Mouse (Mus musculus): ENCODE measurements around the gene Oas1h.
"Not testable (repeated sequence)": the region's sequence is repeated elsewhere in the genome, so short reads cannot be mapped to it uniquely, and the experiment has no call there.

Gene Oas1h

GRCm38 (mm10) chr5:120887831-120888230 is 26.6 kb downstream of the Oas1h start:
- no peak for DNase-seq

DNA sequence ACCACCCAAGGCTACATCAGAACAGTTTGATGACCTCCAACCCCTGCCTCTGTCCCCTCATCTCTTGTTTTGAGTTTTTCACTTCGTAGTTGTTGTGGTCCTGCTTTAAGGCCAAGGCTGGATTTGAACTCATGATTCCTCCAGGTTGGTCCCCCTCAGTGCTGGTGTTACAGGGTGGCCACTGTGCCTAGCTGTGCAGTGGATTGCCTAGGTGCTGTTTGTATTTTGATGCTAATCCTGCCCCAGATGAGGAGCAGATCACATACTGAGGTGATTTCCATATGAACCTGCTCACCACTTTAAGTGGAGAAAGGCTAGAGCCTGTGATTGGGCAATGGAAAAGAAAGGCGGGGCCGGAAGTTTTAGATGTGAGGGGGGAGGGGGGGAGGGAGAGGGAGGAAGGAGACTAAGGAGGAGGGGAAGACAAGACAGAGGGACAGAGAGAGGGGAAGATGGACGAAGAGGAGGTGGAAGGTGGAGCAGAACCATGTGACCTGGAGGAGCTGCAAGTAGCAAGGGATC is 27.1 kb downstream of the Oas1h start:
- DNase-seq, result not testable (repeated sequence)

DNA sequence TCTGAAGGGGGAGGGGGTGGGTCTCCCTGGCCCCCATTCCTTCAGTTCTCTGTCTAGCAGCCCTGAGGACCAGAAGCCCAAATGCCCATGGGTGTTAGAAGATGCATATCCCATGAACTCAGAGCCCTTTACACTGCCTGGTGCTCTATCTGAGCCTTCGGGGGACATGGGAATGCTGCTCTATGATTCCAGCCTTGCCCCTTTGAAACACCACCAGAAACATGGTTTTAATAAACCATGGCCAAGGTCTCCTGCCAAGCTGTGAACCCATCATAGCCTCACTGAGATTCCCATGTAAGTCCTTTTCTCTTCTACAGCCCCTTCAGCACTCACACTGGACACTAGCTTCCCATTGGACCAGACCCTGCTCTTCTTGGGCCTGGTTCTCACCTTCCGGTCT is 28.8 kb downstream of the Oas1h start:
- DNase-seq, result no peak

DNA sequence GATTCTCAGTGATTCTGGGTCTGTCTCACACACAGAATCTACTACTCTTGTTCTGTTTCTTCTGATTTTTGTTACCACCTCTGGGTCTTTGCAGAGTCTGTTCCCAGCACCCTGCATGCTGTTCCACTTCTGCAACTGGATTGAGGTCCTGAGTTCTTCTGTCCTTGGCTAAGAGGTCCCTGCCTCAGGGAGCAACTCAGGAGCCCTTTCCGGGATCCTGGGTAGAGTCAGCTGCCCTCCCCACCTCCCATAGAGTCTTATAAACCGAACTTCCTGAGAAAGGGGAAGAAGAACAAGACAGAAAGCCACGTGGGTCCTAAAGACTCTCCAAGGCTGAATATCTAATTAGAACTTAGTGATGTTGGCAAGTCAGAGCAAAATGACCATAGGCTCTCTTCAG is 29.8 kb downstream of the Oas1h start:
- DNase-seq, result no peak

- DNase-seq, result peak; percentile 54
These were observed 30.5 kb downstream of the Oas1h start for GRCm38 (mm10) chr5:120891566-120892242.

GRCm38 (mm10) chr5:120892243-120892660 is 31.0 kb downstream of the Oas1h start:
- DNase-seq, result no peak

GRCm38 (mm10) chr5:120893866-120894265 is 32.6 kb downstream of the Oas1h start:
- DNase-seq, result not testable (repeated sequence)

DNA sequence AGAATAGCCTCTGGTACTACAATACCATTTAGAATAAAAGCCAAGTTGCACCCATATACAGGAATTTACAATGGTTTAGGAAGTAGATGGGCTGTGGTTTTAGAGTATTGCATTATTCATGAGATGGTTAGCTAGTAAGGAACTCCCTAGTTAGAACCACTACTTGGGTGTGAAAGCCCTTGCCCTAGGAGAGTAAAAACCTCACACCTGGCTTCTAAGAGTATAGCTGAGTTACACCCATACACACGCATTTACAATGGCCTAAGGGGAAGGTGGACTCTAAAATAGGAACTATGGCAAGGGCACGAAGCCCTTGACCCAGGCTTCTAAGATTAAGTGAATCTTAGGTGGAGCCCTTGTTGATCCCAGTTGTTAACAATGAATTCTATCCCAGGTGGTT is 33.5 kb downstream of the Oas1h start:
- DNase-seq, result not testable (repeated sequence)

DNA sequence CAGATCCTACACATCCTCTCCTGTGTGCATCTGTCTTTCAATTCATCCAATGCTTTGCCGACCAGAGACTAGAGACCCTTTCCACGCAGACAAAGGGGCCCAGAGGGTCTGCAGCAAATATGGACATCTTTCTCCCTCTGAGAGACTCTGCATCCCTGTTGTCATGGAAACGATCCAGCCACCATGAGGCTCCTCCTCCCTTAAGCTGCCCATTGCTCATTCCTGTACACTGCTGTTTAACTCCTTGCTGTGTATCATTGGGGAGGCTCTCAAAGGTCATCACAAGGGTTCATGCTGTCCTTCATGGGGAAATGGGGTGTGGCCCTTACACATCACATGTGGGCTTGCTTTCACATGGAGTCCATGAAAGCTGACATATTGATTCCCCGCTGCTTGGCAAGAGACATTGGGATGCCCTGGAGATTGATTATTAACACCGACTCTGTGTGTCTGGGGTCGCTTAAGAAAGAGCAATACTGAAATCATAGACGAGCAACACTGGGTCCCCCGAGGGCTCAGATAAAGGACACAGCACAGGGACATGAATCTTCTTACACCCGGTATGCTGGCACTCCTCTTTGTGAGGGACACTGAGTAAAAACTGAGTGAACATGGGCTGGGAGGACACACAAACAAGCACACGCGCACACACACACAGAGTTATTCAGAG is 34.1 kb downstream of the Oas1h start:
- no peak for DNase-seq

DNA sequence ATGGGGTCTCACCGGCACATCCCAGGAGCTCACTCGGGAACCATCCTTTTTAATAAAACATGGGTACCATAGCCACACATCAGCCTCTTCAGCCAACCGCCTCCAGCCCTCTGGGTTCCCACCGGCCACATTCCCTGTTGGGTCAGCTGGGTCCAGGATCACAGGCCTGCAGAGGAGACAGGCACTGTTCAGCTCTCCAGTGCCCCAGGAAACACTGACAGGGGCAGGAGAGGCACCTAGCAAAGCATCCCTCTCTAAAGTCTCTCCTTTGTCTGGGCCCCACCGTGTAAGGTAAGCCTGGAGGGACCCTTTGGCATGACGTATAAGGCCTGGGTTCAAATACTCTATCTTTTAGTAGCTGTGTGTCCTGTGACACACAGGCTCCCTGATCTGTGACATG is 37.1 kb downstream of the Oas1h start:
- no peak for DNase-seq

- DNase-seq, result no peak
These were observed 37.5 kb downstream of the Oas1h start for GRCm38 (mm10) chr5:120898726-120899125.

DNA sequence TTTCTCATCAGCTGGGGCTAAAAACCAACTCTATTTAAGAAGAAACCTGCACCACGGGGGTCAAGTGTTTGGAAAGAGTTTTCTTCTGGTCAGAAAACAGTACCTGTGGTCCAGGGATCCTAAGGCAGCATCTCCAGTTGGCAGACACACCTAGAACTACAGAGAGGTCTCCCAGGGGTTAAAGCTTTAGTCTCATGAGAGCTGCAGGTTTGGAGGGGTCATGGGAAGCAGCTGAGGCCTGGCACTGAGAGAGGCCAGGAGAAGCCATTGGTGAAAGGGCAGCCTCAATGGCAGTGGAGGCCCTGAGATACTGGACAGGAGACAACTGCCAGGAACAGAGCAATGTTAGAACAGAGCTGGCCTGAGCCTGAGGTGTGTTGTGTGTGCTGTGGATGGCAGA is 39.4 kb downstream of the Oas1h start:
- no peak for DNase-seq

- DNase-seq, result no peak
These were observed 40.8 kb downstream of the Oas1h start for GRCm38 (mm10) chr5:120902056-120902455.

- not testable (repeated sequence) for DNase-seq
These were observed 45.8 kb downstream of the Oas1h start, which contains the start of gene Oas1a for GRCm38 (mm10) chr5:120906791-120907733. Oas1a (minus strand) TSS chr5:120907521.

DNA sequence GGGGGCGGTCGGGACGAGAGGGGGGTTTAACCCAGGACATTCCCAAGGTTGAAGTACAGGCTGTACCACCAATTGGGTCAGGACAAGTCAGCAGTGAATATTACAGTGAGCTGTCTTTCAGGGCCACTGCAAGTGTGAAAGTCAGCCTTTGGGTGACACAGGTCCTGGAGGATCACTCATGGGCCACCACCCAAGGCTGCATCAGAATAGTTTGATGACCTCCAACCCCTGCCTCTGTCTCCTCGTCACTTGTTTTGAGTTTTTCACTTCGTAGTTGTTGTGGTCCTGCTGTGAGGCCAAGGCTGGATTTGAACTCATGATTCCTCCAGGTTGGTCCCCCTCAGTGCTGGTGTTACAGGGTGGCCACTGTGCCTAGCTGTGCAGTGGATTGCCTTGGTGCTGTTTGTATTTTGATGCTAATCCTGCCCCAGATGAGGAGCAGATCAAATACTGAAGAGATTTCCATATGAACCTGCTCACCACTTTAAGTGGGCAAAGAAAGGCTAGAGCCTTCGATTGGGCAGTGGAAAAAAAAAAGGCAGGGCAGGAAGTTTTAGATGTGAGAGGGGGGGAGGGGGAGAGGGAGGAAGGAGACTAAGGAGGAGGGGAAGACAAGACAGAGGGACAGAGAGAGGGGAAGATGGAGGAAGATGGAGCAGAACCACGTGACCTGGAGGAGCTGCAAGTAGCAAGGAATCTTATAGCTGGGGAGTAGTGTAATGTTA is 47.1 kb downstream of the Oas1h start:
- DNase-seq, result no peak

GRCm38 (mm10) chr5:120914204-120914603 is 53.0 kb downstream of the Oas1h start, which contains the start of gene Oas1d:
Oas1d (plus strand) TSS chr5:120914536.
- not testable (repeated sequence) for DNase-seq

- not testable (repeated sequence) for DNase-seq
These were observed 58.1 kb downstream of the Oas1h start for GRCm38 (mm10) chr5:120919156-120919935.

DNA sequence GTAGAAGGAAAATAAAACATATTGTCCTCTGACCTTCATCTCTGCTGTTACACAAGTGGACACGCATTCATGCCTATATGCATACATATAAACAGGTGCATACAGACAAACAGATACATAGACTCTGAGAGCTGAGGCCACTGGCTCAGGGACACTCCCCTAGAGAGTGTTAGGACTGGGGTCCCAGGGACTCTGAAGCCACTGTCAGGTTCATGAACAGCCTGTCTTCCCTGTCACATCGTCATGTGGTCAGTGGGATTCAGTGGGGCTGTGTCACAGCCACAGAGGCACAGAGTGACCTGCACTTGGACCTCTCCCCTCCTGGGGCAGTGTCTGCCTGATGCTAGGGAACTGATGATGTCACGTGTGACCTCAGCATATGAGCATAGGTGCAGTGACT is 59.1 kb downstream of the Oas1h start:
- DNase-seq, result no peak

All from kidney, adult 9 months (tissue).